Mouse (Mus musculus): ENCODE measurements around the gene Noxa1. TPM values are rescaled to one million over a fixed set of nuclear protein-coding genes. Genes with fewer than 3 reads are reported as not detected.

Gene Noxa1
- polyA plus RNA-seq, 1 experiment, result 2.4 TPM

- TF ChIP-seq CTCF (IDR thresholded peaks at IDR 0.05; ENCODE audit: insufficient read depth, low read length) (no peak), POLR2A (IDR thresholded peaks at IDR 0.05; ENCODE audit: borderline replicate concordance, extremely low read depth, low read depth, low read length) (0 out of 2 replicates have a peak, but pooled peaks have one; percentile 7)
- 44% methylated on average over 1 of the region's 1 CpGs for WGBS
- H3K4me3 ChIP-seq (replicated peaks; ENCODE audit: extremely low read depth, low read depth, low read length), result no peak overlapping the region
- H3K4me1 ChIP-seq (ENCODE audit: control insufficient read depth, insufficient read depth, low read length), result no peaks in the 10 kb centered on the region
- DNase-seq, result no peak
Observed at GRCm38 (mm10) chr2:25078967-25079366, 16.0 kb downstream of the Noxa1 start.

GRCm38 (mm10) chr2:25075506-25075905, 19.4 kb downstream of the Noxa1 start:
- WGBS, result 65% methylated on average over 4 of the region's 4 CpGs
- Histone ChIP-seq H3K4me1 (ENCODE audit: control insufficient read depth, insufficient read depth, low read length) (no peaks in the 10 kb centered on the region), H3K4me3 (replicated peaks; ENCODE audit: extremely low read depth, low read depth, low read length) (no peak overlapping the region)
- no peak for TF ChIP-seq CTCF (IDR thresholded peaks at IDR 0.05; ENCODE audit: insufficient read depth, low read length)
- no peak for TF ChIP-seq POLR2A (IDR thresholded peaks at IDR 0.05; ENCODE audit: borderline replicate concordance, extremely low read depth, low read depth, low read length)
- DNase-seq, result no peak

- no peak overlapping the region for H3K4me3 ChIP-seq (replicated peaks; ENCODE audit: extremely low read depth, low read depth, low read length)
- no peak for DNase-seq
- WGBS, result 83% methylated on average over 4 of the region's 4 CpGs
- no peak for TF ChIP-seq CTCF (IDR thresholded peaks at IDR 0.05; ENCODE audit: insufficient read depth, low read length)
- no peak for TF ChIP-seq POLR2A (IDR thresholded peaks at IDR 0.05; ENCODE audit: borderline replicate concordance, extremely low read depth, low read depth, low read length)
- H3K4me1 ChIP-seq (ENCODE audit: control insufficient read depth, insufficient read depth, low read length), result no peaks in the 10 kb centered on the region
Observed at GRCm38 (mm10) chr2:25072398-25072797, 22.6 kb downstream of the Noxa1 start.

- no peak for DNase-seq
- 67% methylated on average over 4 of the region's 4 CpGs for WGBS
- no peak overlapping the region for H3K4me3 ChIP-seq (replicated peaks; ENCODE audit: extremely low read depth, low read depth, low read length)
- no peaks in the 10 kb centered on the region for H3K4me1 ChIP-seq (ENCODE audit: control insufficient read depth, insufficient read depth, low read length)
- no peak for TF ChIP-seq POLR2A (IDR thresholded peaks at IDR 0.05; ENCODE audit: borderline replicate concordance, extremely low read depth, low read depth, low read length)
- TF ChIP-seq CTCF (IDR thresholded peaks at IDR 0.05; ENCODE audit: insufficient read depth, low read length), result no peak
Observed at GRCm38 (mm10) chr2:25069537-25069936, 25.4 kb downstream of the Noxa1 start.

GRCm38 (mm10) chr2:25066552-25066951, 28.4 kb downstream of the Noxa1 start:
- WGBS, result 73% methylated on average over 4 of the region's 4 CpGs
- Histone ChIP-seq H3K4me3 (replicated peaks; ENCODE audit: extremely low read depth, low read depth, low read length) (no peak overlapping the region), H3K4me1 (ENCODE audit: control insufficient read depth, insufficient read depth, low read length) (no peaks in the 10 kb centered on the region)
- no peak for DNase-seq
- TF ChIP-seq CTCF (IDR thresholded peaks at IDR 0.05; ENCODE audit: insufficient read depth, low read length) (no peak), POLR2A (IDR thresholded peaks at IDR 0.05; ENCODE audit: borderline replicate concordance, extremely low read depth, low read depth, low read length) (no peak)

- TF ChIP-seq CTCF (IDR thresholded peaks at IDR 0.05; ENCODE audit: insufficient read depth, low read length), result no peak
- TF ChIP-seq POLR2A (IDR thresholded peaks at IDR 0.05; ENCODE audit: borderline replicate concordance, extremely low read depth, low read depth, low read length), result no peak
- no peak for DNase-seq
- Histone ChIP-seq H3K4me3 (replicated peaks; ENCODE audit: extremely low read depth, low read depth, low read length) (no peak overlapping the region), H3K4me1 (ENCODE audit: control insufficient read depth, insufficient read depth, low read length) (no peaks in the 10 kb centered on the region)
Observed at GRCm38 (mm10) chr2:25065537-25065936, 29.4 kb downstream of the Noxa1 start.

- TF ChIP-seq POLR2A (IDR thresholded peaks at IDR 0.05; ENCODE audit: borderline replicate concordance, extremely low read depth, low read depth, low read length) (no peak), CTCF (IDR thresholded peaks at IDR 0.05; ENCODE audit: insufficient read depth, low read length) (no peak)
- Histone ChIP-seq H3K4me1 (ENCODE audit: control insufficient read depth, insufficient read depth, low read length) (no peaks in the 10 kb centered on the region), H3K4me3 (replicated peaks; ENCODE audit: extremely low read depth, low read depth, low read length) (no peak overlapping the region)
- DNase-seq, result no peak
- WGBS, result 96% methylated on average over 1 of the region's 1 CpGs
Observed at GRCm38 (mm10) chr2:25064285-25064684, 30.7 kb downstream of the Noxa1 start.

- TF ChIP-seq CTCF (IDR thresholded peaks at IDR 0.05; ENCODE audit: insufficient read depth, low read length), result no peak
- TF ChIP-seq POLR2A (IDR thresholded peaks at IDR 0.05; ENCODE audit: borderline replicate concordance, extremely low read depth, low read depth, low read length), result no peak
- DNase-seq, result no peak
- WGBS, result 93% methylated on average over 5 of the region's 5 CpGs
- Histone ChIP-seq H3K4me1 (ENCODE audit: control insufficient read depth, insufficient read depth, low read length) (no peaks in the 10 kb centered on the region), H3K4me3 (replicated peaks; ENCODE audit: extremely low read depth, low read depth, low read length) (no peak overlapping the region)
Observed at GRCm38 (mm10) chr2:25063523-25063922, 31.4 kb downstream of the Noxa1 start.

GRCm38 (mm10) chr2:25058926-25059325, 36.0 kb downstream of the Noxa1 start:
- no peak for DNase-seq
- Histone ChIP-seq H3K4me1 (ENCODE audit: control insufficient read depth, insufficient read depth, low read length) (peaks cover 6% of the 10 kb centered on the region), H3K4me3 (replicated peaks; ENCODE audit: extremely low read depth, low read depth, low read length) (no peak overlapping the region)
- WGBS, result 86% methylated on average over 7 of the region's 7 CpGs
- no peak for TF ChIP-seq CTCF (IDR thresholded peaks at IDR 0.05; ENCODE audit: insufficient read depth, low read length)
- TF ChIP-seq POLR2A (IDR thresholded peaks at IDR 0.05; ENCODE audit: borderline replicate concordance, extremely low read depth, low read depth, low read length), result no peak

- Histone ChIP-seq H3K4me1 (ENCODE audit: control insufficient read depth, insufficient read depth, low read length) (peaks cover 6% of the 10 kb centered on the region), H3K4me3 (replicated peaks; ENCODE audit: extremely low read depth, low read depth, low read length) (no peak overlapping the region)
- TF ChIP-seq POLR2A (IDR thresholded peaks at IDR 0.05; ENCODE audit: borderline replicate concordance, extremely low read depth, low read depth, low read length) (no peak), CTCF (IDR thresholded peaks at IDR 0.05; ENCODE audit: insufficient read depth, low read length) (no peak)
- DNase-seq, result no peak
- 91% methylated on average over 21 of the region's 21 CpGs for WGBS
Observed at GRCm38 (mm10) chr2:25055409-25056155, 39.4 kb downstream of the Noxa1 start.

Measured in lung, adult 2 months (tissue).